Mouse (Mus musculus): ENCODE results near the gene Ttl.

DNA sequence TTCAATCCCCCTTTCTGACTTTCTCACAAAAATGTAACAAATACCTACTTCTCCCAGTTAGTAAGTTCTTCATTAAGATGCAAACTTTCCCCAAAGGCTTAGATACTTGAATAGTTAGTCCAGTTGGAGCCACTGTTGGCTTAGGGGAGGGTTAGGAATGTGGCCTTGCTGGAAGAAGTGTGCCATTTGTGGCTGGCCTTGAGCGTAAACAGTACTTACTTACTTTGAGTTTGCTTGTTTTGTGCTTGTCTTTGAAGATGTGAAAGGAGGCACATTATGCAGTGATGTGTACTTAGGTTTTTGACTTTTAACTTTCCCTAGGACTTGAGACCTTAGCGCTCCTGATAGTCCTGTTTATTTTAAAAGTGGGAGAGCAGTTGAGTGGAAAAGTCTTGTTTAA, 45.6 kb upstream of the Ttl start:
- TF ChIP-seq CTCF (IDR thresholded peaks at IDR 0.05; ENCODE audit: borderline replicate concordance, control insufficient read depth, extremely low read depth, insufficient read depth, low read length, poor library complexity), result no peak
- no peak for TF ChIP-seq POLR2A (IDR thresholded peaks at IDR 0.05; ENCODE audit: control insufficient read depth, extremely low read depth, insufficient read depth, low read length, poor library complexity)
